ENCODE assay signal across 8 mouse cellular contexts in genomic region chr14:122060642-122061041, GRCm38 (mm10). TPM values are rescaled to one million over a fixed set of nuclear protein-coding genes. Genes with fewer than 3 reads are reported as not detected.
DNase-seq lines count a peak whose midpoint lies in the region; ATAC-seq and TF ChIP-seq lines count a peak whose summit lies in the region.

No protein-coding gene starts in this region.

- no peaks in the 10 kb centered on the region for H3K9me3 ChIP-seq in G1E (replicated peaks)
- no peaks in the 10 kb centered on the region for H3K9me3 ChIP-seq in forebrain, embryonic 12.5 days
- no peaks in the 10 kb centered on the region for H3K9me3 ChIP-seq in hindbrain, embryonic 14.5 days (ENCODE audit: control insufficient read depth, low read length)

- H3K27me3 ChIP-seq in G1E (ENCODE audit: insufficient read depth, low read length) = peaks cover 26% of the 10 kb centered on the region
- H3K27me3 ChIP-seq in forebrain, embryonic 12.5 days = no peaks in the 10 kb centered on the region
- no peaks in the 10 kb centered on the region for H3K27me3 ChIP-seq in hindbrain, embryonic 14.5 days (ENCODE audit: control insufficient read depth, insufficient read depth, low read length)

- no peak overlapping the region for H3K4me2 ChIP-seq in forebrain, embryonic 12.5 days
- no peak overlapping the region for H3K4me2 ChIP-seq in hindbrain, embryonic 14.5 days (replicated peaks)

- H3K27ac ChIP-seq in forebrain, embryonic 12.5 days = no peak overlapping the region
- no peak overlapping the region for H3K27ac ChIP-seq in hindbrain, embryonic 14.5 days

- WGBS in forebrain, embryonic 12.5 days = 9% methylated on average over 3 of the region's 3 CpGs
- 13% methylated on average over 3 of the region's 3 CpGs for WGBS in hindbrain, embryonic 14.5 days

- TF ChIP-seq CTCF in G1E (IDR thresholded peaks at IDR 0.05; ENCODE audit: low read depth, low read length) = peak; percentile 99

- H3K4me3 ChIP-seq in G1E (ENCODE audit: low read depth, low read length) = no peak overlapping the region
- H3K4me3 ChIP-seq in forebrain, embryonic 12.5 days (replicated peaks) = no peak overlapping the region
- H3K4me3 ChIP-seq in hindbrain, embryonic 14.5 days (replicated peaks; ENCODE audit: low read length) = no peak overlapping the region

- DNase-seq in G1E (ENCODE audit: low spot score) = peak; percentile 73
- peak; percentile 8 for DNase-seq in brain, embryonic 18.5 days (ENCODE audit: low read depth, low spot score)
- DNase-seq in hindbrain, embryonic 14.5 days (ENCODE audit: low spot score) = peak; percentile 84
- DNase-seq in layer of hippocampus, postnatal 25 days (ENCODE audit: extremely low spot score in 1 of 2, low spot score in 1 of 2) = peak; percentile 68 to 90
- peak; percentile 94 for DNase-seq in lung, postnatal 36 days
- peak; percentile 86 for DNase-seq in right cerebral cortex, postnatal 14 days
- peak; percentile 83 for DNase-seq in urinary bladder, postnatal 14 days (ENCODE audit: low spot score)

- H3K36me3 ChIP-seq in G1E (replicated peaks) = no peaks in the 10 kb centered on the region
- no peaks in the 10 kb centered on the region for H3K36me3 ChIP-seq in forebrain, embryonic 12.5 days (replicated peaks)
- H3K36me3 ChIP-seq in hindbrain, embryonic 14.5 days (replicated peaks; ENCODE audit: control insufficient read depth, insufficient read depth) = no peaks in the 10 kb centered on the region

- ATAC-seq in G1E (ENCODE audit: extremely low read depth, insufficient number of reproducible peaks, low FRiP score, poor library complexity, severe bottlenecking) = peak; percentile 75
- 0 out of 2 replicates have a peak, but pooled peaks have one; percentile 11 for ATAC-seq in forebrain, embryonic 12.5 days (ENCODE audit: low FRiP score)
- peak; percentile 61; the same call in 1 of the 2 replicates for ATAC-seq in hindbrain, embryonic 14.5 days (ENCODE audit: low FRiP score)

- no peak overlapping the region for H3K9ac ChIP-seq in forebrain, embryonic 12.5 days
- H3K9ac ChIP-seq in hindbrain, embryonic 14.5 days = no peak overlapping the region

- H3K4me1 ChIP-seq in G1E (ENCODE audit: insufficient read depth, low read depth, low read length) = peaks cover 48% of the 10 kb centered on the region
- H3K4me1 ChIP-seq in forebrain, embryonic 12.5 days = no peaks in the 10 kb centered on the region
- H3K4me1 ChIP-seq in hindbrain, embryonic 14.5 days (replicated peaks; ENCODE audit: control insufficient read depth, insufficient read depth, low read length) = no peaks in the 10 kb centered on the region

RNA-seq across cellular contexts. Expression of gene Timm8a2, which starts 26.2 kb away (rescaled TPM):
- total RNA-seq in G1E (2014; fragmentation: Nextera tagmentation) (not detected in 2 replicates), G1E (2017) (0.35 TPM in 1 of 2 replicates, not detected in the other)
- polyA plus RNA-seq in G1E (2012) = 0.05 TPM in 1 of 2 replicates, not detected in the other
- polyA plus RNA-seq in forebrain, embryonic 12.5 days (2016; fragmentation: Nextera tagmentation; extraction: Ambion mirVana) = not detected in 2 replicates
- not detected in 2 replicates for polyA plus RNA-seq in hindbrain, embryonic 14.5 days (2014; fragmentation: Nextera tagmentation; extraction: Ambion mirVana)
- under 1 TPM in 1 of 2 experiments, not detected in 1; 0.56 TPM for total RNA-seq in layer of hippocampus, postnatal 25 days (2021)

RNA-seq across cellular contexts. Expression of gene Tm9sf2, which starts 46.2 kb away (rescaled TPM):
- total RNA-seq in G1E (2014; fragmentation: Nextera tagmentation) (76.0 and 81.2 TPM in 2 replicates), G1E (2017) (162 and 173 TPM in 2 replicates)
- 131 and 189 TPM in 2 replicates for polyA plus RNA-seq in G1E (2012)
- polyA plus RNA-seq in forebrain, embryonic 12.5 days (2016; fragmentation: Nextera tagmentation; extraction: Ambion mirVana) = 118 and 120 TPM in 2 replicates
- polyA plus RNA-seq in hindbrain, embryonic 14.5 days (2014; fragmentation: Nextera tagmentation; extraction: Ambion mirVana) = 124 and 130 TPM in 2 replicates
- 100 to 1,000 TPM in 1 of 2 experiments, 10 to 100 TPM in 1; 97.4 to 112 TPM for total RNA-seq in layer of hippocampus, postnatal 25 days (2021)

Comparison
In these comparisons a context has a peak if more than half of its experiments do, and no peak if none do; other contexts are left out.
1. ATAC-seq: peak in every context shown above with its lines; median percentile 75 in G1E; 61 in hindbrain, embryonic 14.5 days; 11 in forebrain, embryonic 12.5 days.
2. DNase-seq: peak in every context shown above with its lines; median percentile 94 in lung, postnatal 36 days; 86 in right cerebral cortex, postnatal 14 days; 84 in hindbrain, embryonic 14.5 days; 83 in urinary bladder, postnatal 14 days; 79 in layer of hippocampus, postnatal 25 days; 73 in G1E; 8 in brain, embryonic 18.5 days.